Mouse (Mus musculus) ES-Bruce4 (cell line): ENCODE measurements around the gene Fgfr2. TPM values are rescaled to one million over a fixed set of nuclear protein-coding genes. Genes with fewer than 3 reads are reported as not detected.

Experiments
- H3K27ac ChIP-seq: 2 replicates; pipeline ENCODE4 v1.5.1; 2012; ENCODE audit warnings: low read length, inconsistent platforms; ENCODE audit not compliant: insufficient read depth
- H3K27me3 ChIP-seq: 2 replicates; pipeline ENCODE4 v1.6.1; 2012; ENCODE audit warnings: mild to moderate bottlenecking, low read length, inconsistent platforms; ENCODE audit not compliant: control insufficient read depth, poor library complexity, insufficient read depth, severe bottlenecking
- H3K36me3 ChIP-seq: 2 replicates; pipeline ENCODE4 v1.6.1; 2012; ENCODE audit warnings: inconsistent platforms, mild to moderate bottlenecking, low read length, moderate library complexity; ENCODE audit not compliant: control insufficient read depth, poor library complexity, insufficient read depth, severe bottlenecking
- H3K4me1 ChIP-seq: one replicate; pipeline ENCODE4 v1.8.1; 2011; ENCODE audit warnings: low read length; ENCODE audit not compliant: control insufficient read depth, insufficient read depth
- H3K4me3 ChIP-seq: 2 replicates; pipeline ENCODE4 v1.5.1; 2011; ENCODE audit warnings: low read depth, mild to moderate bottlenecking, low read length
- H3K9ac ChIP-seq: 2 replicates; pipeline ENCODE4 v1.6.1; 2012; ENCODE audit warnings: low read depth, mild to moderate bottlenecking, inconsistent platforms; ENCODE audit not compliant: poor library complexity, severe bottlenecking
- H3K9me3 ChIP-seq: replicated peaks from 2 replicates; pipeline ENCODE4 v1.6.1; 2012; ENCODE audit warnings: mild to moderate bottlenecking, low read length, inconsistent platforms; ENCODE audit not compliant: control insufficient read depth, poor library complexity, insufficient read depth, severe bottlenecking
- CTCF ChIP-seq: IDR thresholded peaks from one replicate; pipeline ENCODE4 v1.8.1; 2011; ENCODE audit warnings: low read depth, low read length
- EP300 ChIP-seq: IDR thresholded peaks from 2 replicates; pipeline ENCODE4 v1.6.1; 2011; ENCODE audit warnings: low read depth, low read length; ENCODE audit not compliant: insufficient read depth
- POLR2A ChIP-seq: IDR thresholded peaks from one replicate; pipeline ENCODE4 v1.8.1; 2011; ENCODE audit warnings: low read length; ENCODE audit not compliant: insufficient read depth
- polyA plus RNA-seq: library from polyadenylated mRNA; stranded (reverse); fragments of >200 nt; gene quantifications from 2 replicates; pipeline ENCODE4 v1.2.4, GENCODE M21; 2011; ENCODE audit warnings: low read depth; ENCODE audit not compliant: missing spikeins, insufficient read depth, insufficient read length

The Fgfr2 gene
- polyA plus RNA-seq, 1 experiment, result 34.8 TPM

- Histone ChIP-seq H3K9ac (no peak overlapping the region), H3K4me3 (no peak overlapping the region), H3K9me3 (no peaks in the 10 kb centered on the region), H3K4me1 (no peaks in the 10 kb centered on the region), H3K36me3 (no peaks in the 10 kb centered on the region), H3K27ac (no peak overlapping the region), H3K27me3 (no peaks in the 10 kb centered on the region)
- TF ChIP-seq POLR2A (no peak), CTCF (no peak), EP300 (no peak)
Observed at GRCm38 (mm10) chr7:131812116-131812515, 1311.0 kb downstream of the Fgfr2 start.

- H3K27me3 ChIP-seq, result no peaks in the 10 kb centered on the region
- H3K9ac ChIP-seq, result no peak overlapping the region
- H3K4me1 ChIP-seq, result no peaks in the 10 kb centered on the region
- TF ChIP-seq CTCF (no peak), POLR2A (no peak), EP300 (no peak)
- no peaks in the 10 kb centered on the region for H3K36me3 ChIP-seq
- no peak overlapping the region for H3K4me3 ChIP-seq
- no peaks in the 10 kb centered on the region for H3K9me3 ChIP-seq
- H3K27ac ChIP-seq, result no peak overlapping the region
Observed at GRCm38 (mm10) chr7:131810916-131811315, 1312.2 kb downstream of the Fgfr2 start.

GRCm38 (mm10) chr7:131809584-131810181 is 1313.5 kb downstream of the Fgfr2 start:
- Histone ChIP-seq H3K9me3 (no peaks in the 10 kb centered on the region), H3K9ac (no peak overlapping the region), H3K27me3 (no peaks in the 10 kb centered on the region), H3K27ac (no peak overlapping the region), H3K4me3 (no peak overlapping the region), H3K36me3 (no peaks in the 10 kb centered on the region), H3K4me1 (no peaks in the 10 kb centered on the region)
- TF ChIP-seq CTCF, result no peak
- no peak for TF ChIP-seq EP300
- TF ChIP-seq POLR2A, result no peak

- TF ChIP-seq POLR2A (no peak), EP300 (no peak), CTCF (no peak)
- Histone ChIP-seq H3K9ac (no peak overlapping the region), H3K4me3 (no peak overlapping the region), H3K4me1 (no peaks in the 10 kb centered on the region), H3K27me3 (no peaks in the 10 kb centered on the region), H3K27ac (no peak overlapping the region), H3K9me3 (no peaks in the 10 kb centered on the region), H3K36me3 (no peaks in the 10 kb centered on the region)
Observed at GRCm38 (mm10) chr7:131807257-131807656, 1315.9 kb downstream of the Fgfr2 start.

- TF ChIP-seq POLR2A, result no peak
- TF ChIP-seq CTCF, result no peak
- no peak for TF ChIP-seq EP300
- Histone ChIP-seq H3K9me3 (no peaks in the 10 kb centered on the region), H3K27ac (no peak overlapping the region), H3K9ac (no peak overlapping the region), H3K27me3 (no peaks in the 10 kb centered on the region), H3K4me3 (no peak overlapping the region), H3K4me1 (no peaks in the 10 kb centered on the region), H3K36me3 (no peaks in the 10 kb centered on the region)
Observed at GRCm38 (mm10) chr7:131805525-131806202, 1317.5 kb downstream of the Fgfr2 start.

- TF ChIP-seq CTCF (peak; percentile 68), EP300 (no peak)
- H3K27me3 ChIP-seq, result no peaks in the 10 kb centered on the region
- no peaks in the 10 kb centered on the region for H3K36me3 ChIP-seq
- no peaks in the 10 kb centered on the region for H3K4me1 ChIP-seq
- H3K9ac ChIP-seq, result no peak overlapping the region
- H3K9me3 ChIP-seq, result no peaks in the 10 kb centered on the region
- no peak overlapping the region for H3K27ac ChIP-seq
- no peak overlapping the region for H3K4me3 ChIP-seq
Observed at GRCm38 (mm10) chr7:131800416-131801045, 1322.6 kb downstream of the Fgfr2 start.
